Mouse (Mus musculus) liver, adult 2 months (tissue): ENCODE measurements at regions not wholly inside any gene's neighbourhood (a gene's known extent, or its start where the extent isn't known, plus 50 kb on each side); places are given as distances from the start of the nearest gene placed in this dataset.

Experiments used
- CTCF ChIP-seq: fragments of 200-500 bp; IDR thresholded peaks from 2 replicates; pipeline ENCODE4 v1.5.1; 2011; ENCODE audit warnings: low read depth, low read length, control low read depth
- POLR2A ChIP-seq: fragments of 200-500 bp; IDR thresholded peaks from 2 replicates; pipeline ENCODE4 v1.6.1; 2011; ENCODE audit warnings: low read length, control low read depth; ENCODE audit not compliant: insufficient read depth; ENCODE audit errors: extremely low read depth

DNA sequence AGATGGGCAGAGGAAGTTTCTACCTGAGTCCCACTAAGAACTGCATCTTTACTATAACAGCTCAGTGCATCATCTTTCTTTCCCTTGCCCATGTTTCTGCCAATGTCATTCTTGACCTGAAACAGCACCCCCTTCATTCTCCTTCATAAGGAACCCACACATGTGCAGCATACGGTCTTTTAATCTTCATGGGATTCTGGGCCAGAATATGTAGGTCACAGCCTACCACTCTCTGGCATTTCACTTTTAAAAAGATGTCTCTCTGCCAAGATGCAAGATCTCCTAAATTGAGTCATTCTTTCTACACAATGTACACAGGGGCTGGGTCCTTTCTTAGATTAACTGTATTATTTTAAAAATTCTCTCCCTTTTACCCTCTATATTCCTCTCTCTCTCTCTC, 223.2 kb downstream of the Twistnb start:
- TF ChIP-seq CTCF (no peak), POLR2A (no peak)
